Mouse (Mus musculus): ENCODE results near the gene Tex14.

GRCm38 (mm10) chr11:87566501-87566900 is 161.6 kb downstream of the Tex14 start, which contains the start of gene Gm11492:
- TF ChIP-seq POLR2A (IDR thresholded peaks at IDR 0.05; ENCODE audit: control insufficient read depth in 1 of 2, insufficient read depth in 1 of 2, low read depth in 1 of 2, low read length in 2 of 2, poor library complexity in 1 of 2) (no peak), KAT2A (conservative IDR thresholded peaks at IDR 0.05; ENCODE audit: low read depth, low read length) (no peak), EP300 (IDR thresholded peaks at IDR 0.05; ENCODE audit: low read depth in 1 of 2, low read length in 2 of 2) (no peak), CTCF (IDR thresholded peaks at IDR 0.05 in 2 of 3, conservative IDR thresholded peaks at IDR 0.05 in 1 of 3; ENCODE audit: control insufficient read depth in 1 of 3, insufficient read depth in 1 of 3, low read depth in 2 of 3, low read length in 3 of 3, poor library complexity in 1 of 3, severe bottlenecking in 1 of 3) (no peak), GATA1 (IDR thresholded peaks at IDR 0.05; ENCODE audit: low read depth, low read length) (no peak), POLR2AphosphoS5 (IDR thresholded peaks at IDR 0.05; ENCODE audit: borderline replicate concordance, low read depth, low read length) (no peak), NELFE (IDR thresholded peaks at IDR 0.05; ENCODE audit: low read depth, low read length) (no peak), MAZ (IDR thresholded peaks at IDR 0.05; ENCODE audit: low read depth, low read length) (no peak), TCF12 (IDR thresholded peaks at IDR 0.05; ENCODE audit: low read depth, low read length) (no peak), E2F4 (IDR thresholded peaks at IDR 0.05; ENCODE audit: borderline replicate concordance, low read depth, low read length) (no peak)
